Mouse (Mus musculus) cerebellum, adult 2 months (tissue): ENCODE data around the gene Slc1a3.

Experiments
- CTCF ChIP-seq: fragments of 200-500 bp; IDR thresholded peaks from 2 replicates; pipeline ENCODE4 v1.5.1; 2011; ENCODE audit warnings: low read depth, mild to moderate bottlenecking, control low read depth, low read length, moderate library complexity, borderline replicate concordance; ENCODE audit not compliant: insufficient read depth
- POLR2A ChIP-seq: fragments of 200-500 bp; IDR thresholded peaks from 2 replicates; pipeline ENCODE4 v1.6.1; 2011; ENCODE audit warnings: low read length, control low read depth, borderline replicate concordance; ENCODE audit not compliant: insufficient read depth

GRCm38 (mm10) chr15:8712433-8712984 is 1.9 kb upstream of the Slc1a3 start:
- no peak for TF ChIP-seq CTCF
- no peak for TF ChIP-seq POLR2A
